Mouse (Mus musculus) neutrophil, adult 65 days (primary cell): Measurements from ENCODE around the gene Gm3138. TPM values are rescaled to one million over a fixed set of nuclear protein-coding genes. Genes with fewer than 3 reads are reported as not detected.

ENCODE experiments used
- total RNA-seq: library from RNA; stranded (reverse); gene quantifications from 2 replicates; pipeline ENCODE4 v1.2.4, GENCODE M21; 2023

Gm3138 gene
- total RNA-seq = not detected in 2 replicates

DNA sequence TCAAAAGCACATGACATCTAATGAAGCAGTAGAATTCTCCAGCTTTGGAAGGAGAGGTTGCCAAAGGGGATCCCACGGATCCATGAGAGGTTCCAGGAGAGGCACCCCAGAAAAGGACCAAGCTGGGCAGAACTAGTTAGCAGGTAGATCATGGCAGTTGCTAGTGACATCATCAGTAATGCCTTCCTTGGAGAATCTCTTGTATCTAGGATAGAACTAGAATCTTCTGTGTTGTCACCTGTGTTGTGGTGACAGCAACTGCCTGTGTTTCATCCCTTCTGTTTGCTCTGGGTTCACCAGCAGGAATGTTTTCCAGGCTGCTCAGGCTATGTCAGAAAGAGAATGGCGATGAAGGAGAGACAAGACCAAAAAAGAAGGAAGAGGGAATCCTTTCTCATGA, at the start of gene Gm3138:
Gene Gm3138, plus strand, starts transcription at position 301 of the 400 bp plus-strand sequence.

Other genes with a start within 250 kb of the Gm3138 start
- gene Gm5796, start 225.7 kb upstream of the Gm3138 start, total RNA-seq = not detected in 2 replicates
- not detected in 2 replicates for gene Gm3115, start 165.5 kb upstream of the Gm3138 start, total RNA-seq
- gene Gm8108, start 139.1 kb upstream of the Gm3138 start, total RNA-seq = not detected in 2 replicates
- gene Gm3127, start 84.6 kb upstream of the Gm3138 start, total RNA-seq = not detected in 2 replicates
- not detected in 2 replicates for gene Gm2974, start 67.1 kb upstream of the Gm3138 start, total RNA-seq
- gene Gm3149, start 67.7 kb downstream of the Gm3138 start, total RNA-seq = not detected in 2 replicates
- gene 2610042L04Rik, start 85.1 kb downstream of the Gm3138 start, total RNA-seq = not detected in 2 replicates
- not detected in 2 replicates for gene Gm3159, start 147.9 kb downstream of the Gm3138 start, total RNA-seq
- gene Gm3164, start 165.8 kb downstream of the Gm3138 start, total RNA-seq = not detected in 2 replicates
- not detected in 2 replicates for gene Gm3173, start 181.4 kb downstream of the Gm3138 start, total RNA-seq
- gene Gm3182, start 232.1 kb downstream of the Gm3138 start, total RNA-seq = not detected in 2 replicates